Mouse (Mus musculus): ENCODE results near the gene Adgrb3. TPM values are rescaled to one million over a fixed set of nuclear protein-coding genes. Genes with fewer than 3 reads are reported as not detected.
"Not testable (repeated sequence)": the region's sequence is repeated elsewhere in the genome, so short reads cannot be mapped to it uniquely, and the experiment has no call there.

Adgrb3 gene
- polyA plus RNA-seq, 1 experiment, result not detected

DNA sequence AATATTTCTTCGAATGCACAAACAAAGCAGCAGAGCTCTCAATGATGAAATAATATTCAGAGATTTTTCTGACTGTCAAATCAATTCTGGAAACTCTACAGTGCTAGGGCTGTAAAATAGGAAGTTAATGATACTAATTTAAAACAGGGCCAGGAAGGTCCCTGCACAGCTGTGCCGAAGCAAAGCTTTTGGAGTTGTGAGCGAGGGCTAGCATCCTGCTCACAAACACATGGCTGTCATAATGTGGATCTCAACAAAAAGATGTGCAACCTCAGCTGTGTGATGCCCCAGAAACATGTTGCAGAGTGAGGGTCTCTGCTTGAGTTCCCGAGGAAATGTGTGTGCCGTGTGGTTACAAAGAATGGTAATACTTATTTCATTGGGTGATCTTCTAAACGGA is 772.3 kb downstream of the Adgrb3 start:
- no peaks in the 10 kb centered on the region for H3K36me3 ChIP-seq (ENCODE audit: control insufficient read depth)
- H3K27me3 ChIP-seq (ENCODE audit: control insufficient read depth), result no peaks in the 10 kb centered on the region
- no peaks in the 10 kb centered on the region for H3K4me1 ChIP-seq (ENCODE audit: control insufficient read depth)
- TF ChIP-seq GATA1 (IDR thresholded peaks at IDR 0.05; ENCODE audit: low read length) (no peak), TAL1 (IDR thresholded peaks at IDR 0.05; ENCODE audit: low read length) (no peak)
- no peak overlapping the region for H3K4me3 ChIP-seq (replicated peaks)
- peaks cover 3% of the 10 kb centered on the region for H3K9me3 ChIP-seq (ENCODE audit: control insufficient read depth, low read length)

DNA sequence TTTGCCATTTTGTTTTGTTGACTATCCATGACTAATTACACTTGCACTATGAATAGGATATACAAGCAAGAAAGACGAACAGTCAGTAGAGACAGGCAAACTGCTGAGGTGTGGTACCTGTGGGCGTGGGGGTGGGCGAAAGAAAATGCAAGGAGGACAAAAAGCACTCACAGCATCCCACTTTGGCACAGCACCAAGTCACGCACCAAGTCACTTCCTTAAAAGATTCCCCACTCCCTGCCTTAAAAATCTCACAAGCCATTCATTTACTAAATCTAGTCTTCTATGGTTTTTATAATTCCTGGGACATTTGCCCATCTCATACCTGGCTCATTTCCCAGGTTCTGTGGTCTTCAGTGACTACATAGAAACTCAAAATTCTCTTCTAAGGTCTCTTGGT is 787.4 kb downstream of the Adgrb3 start:
- H3K27me3 ChIP-seq (ENCODE audit: control insufficient read depth), result no peaks in the 10 kb centered on the region
- H3K4me3 ChIP-seq (replicated peaks), result no peak overlapping the region
- H3K4me1 ChIP-seq (ENCODE audit: control insufficient read depth), result no peaks in the 10 kb centered on the region
- H3K36me3 ChIP-seq (ENCODE audit: control insufficient read depth), result no peaks in the 10 kb centered on the region
- H3K9me3 ChIP-seq (ENCODE audit: control insufficient read depth, low read length), result peaks cover 4% of the 10 kb centered on the region; the same call in 1 of the 2 replicates
- TF ChIP-seq GATA1 (IDR thresholded peaks at IDR 0.05; ENCODE audit: low read length) (no peak), TAL1 (IDR thresholded peaks at IDR 0.05; ENCODE audit: low read length) (no peak)

DNA sequence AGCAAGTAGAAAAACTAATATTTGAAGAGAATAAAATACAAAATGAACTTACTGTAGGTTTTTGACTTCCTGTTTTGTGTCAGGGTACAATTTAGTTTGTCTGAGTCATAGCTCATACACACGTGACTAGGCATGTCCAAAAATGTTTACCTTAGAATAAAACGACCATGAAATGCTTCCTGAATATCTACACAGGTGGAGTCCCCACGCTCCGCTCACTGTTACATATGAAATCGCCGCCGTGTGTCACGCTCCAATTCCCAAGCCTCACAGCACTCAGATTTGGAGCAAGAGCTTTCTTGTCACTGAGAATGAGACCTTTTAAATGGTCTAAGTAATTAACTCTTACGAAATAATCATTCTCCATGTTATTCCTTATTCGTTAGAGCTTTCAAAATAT is 795.3 kb downstream of the Adgrb3 start:
- Histone ChIP-seq H3K36me3 (ENCODE audit: control insufficient read depth) (no peaks in the 10 kb centered on the region), H3K9me3 (ENCODE audit: control insufficient read depth, low read length) (peaks cover 4% of the 10 kb centered on the region; the same call in 1 of the 2 replicates), H3K4me1 (ENCODE audit: control insufficient read depth) (no peaks in the 10 kb centered on the region), H3K4me3 (replicated peaks) (no peak overlapping the region), H3K27me3 (ENCODE audit: control insufficient read depth) (no peaks in the 10 kb centered on the region)
- TF ChIP-seq GATA1 (IDR thresholded peaks at IDR 0.05; ENCODE audit: low read length), result no peak
- no peak for TF ChIP-seq TAL1 (IDR thresholded peaks at IDR 0.05; ENCODE audit: low read length)

DNA sequence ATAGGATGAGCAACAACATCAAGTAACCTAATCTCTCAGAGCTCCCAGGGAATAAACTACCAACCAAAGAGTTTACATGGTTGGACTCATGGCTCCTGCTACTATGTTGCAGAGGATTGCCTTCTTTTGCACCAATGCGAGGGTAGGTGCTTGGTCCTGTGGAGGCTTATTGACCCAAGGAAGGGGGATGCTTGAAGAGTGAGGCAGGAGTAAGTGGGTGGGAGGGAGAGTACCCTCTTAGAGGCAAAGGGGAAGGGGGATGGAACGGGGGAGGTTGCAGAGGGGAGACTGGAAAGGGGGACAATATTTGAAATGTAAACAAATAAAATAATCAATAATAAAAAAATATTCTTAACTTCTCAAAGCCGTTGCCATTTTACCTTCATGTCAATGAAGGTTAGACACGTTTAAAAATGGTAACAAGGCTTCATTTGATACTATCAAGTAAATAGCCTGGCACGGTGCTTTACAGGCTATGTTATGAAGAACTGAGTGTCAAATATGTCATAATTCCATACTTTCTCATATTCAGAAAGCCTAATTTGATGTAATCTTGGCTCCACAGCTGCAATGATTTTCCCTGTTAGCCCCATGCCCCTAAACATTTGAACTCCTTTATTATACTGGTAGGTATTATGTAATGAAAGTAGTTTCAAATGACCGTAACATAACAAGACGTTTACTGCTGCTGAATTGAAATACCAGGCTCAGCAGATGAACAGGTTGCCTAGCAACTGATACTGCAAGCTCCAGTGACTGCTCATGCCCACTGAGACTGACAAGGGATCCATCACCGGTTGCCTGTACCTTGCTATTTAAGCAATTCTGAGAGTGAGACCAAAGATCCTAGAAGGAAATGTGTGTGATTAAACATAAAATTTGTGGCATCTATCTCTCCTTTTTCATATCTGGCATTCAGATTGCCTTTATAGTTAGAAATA is 796.1 kb downstream of the Adgrb3 start:
- Histone ChIP-seq H3K36me3 (ENCODE audit: control insufficient read depth) (no peaks in the 10 kb centered on the region), H3K4me3 (replicated peaks) (no peak overlapping the region), H3K27me3 (ENCODE audit: control insufficient read depth) (no peaks in the 10 kb centered on the region), H3K9me3 (ENCODE audit: control insufficient read depth, low read length) (peaks cover 4% of the 10 kb centered on the region; the same call in 1 of the 2 replicates), H3K4me1 (ENCODE audit: control insufficient read depth) (no peaks in the 10 kb centered on the region)
- TF ChIP-seq GATA1 (IDR thresholded peaks at IDR 0.05; ENCODE audit: low read length) (no peak), TAL1 (IDR thresholded peaks at IDR 0.05; ENCODE audit: low read length) (no peak)

DNA sequence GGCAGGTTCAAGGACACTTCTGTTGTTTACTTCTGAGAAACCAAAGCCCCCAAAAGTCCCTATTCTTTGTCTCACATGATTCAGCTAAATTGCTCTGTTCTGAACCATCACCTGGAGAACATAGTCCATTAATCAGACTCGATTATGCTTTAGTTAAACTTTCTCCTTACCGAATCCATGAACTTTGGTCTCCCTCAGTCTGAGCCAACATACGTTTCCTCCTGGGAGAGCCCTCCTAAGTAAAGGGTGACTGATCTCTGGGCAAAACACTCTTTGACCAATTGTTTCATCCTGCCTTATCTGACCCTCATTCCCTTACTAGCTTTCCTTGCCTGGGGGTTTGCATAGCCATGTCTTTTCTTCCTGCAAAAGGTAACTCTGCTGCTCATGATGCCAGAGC is 806.4 kb downstream of the Adgrb3 start:
- H3K4me1 ChIP-seq (ENCODE audit: control insufficient read depth), result no peaks in the 10 kb centered on the region
- H3K9me3 ChIP-seq (ENCODE audit: control insufficient read depth, low read length), result peaks cover 8% of the 10 kb centered on the region; the same call in 1 of the 2 replicates
- H3K4me3 ChIP-seq (replicated peaks), result no peak overlapping the region
- no peaks in the 10 kb centered on the region for H3K36me3 ChIP-seq (ENCODE audit: control insufficient read depth)
- H3K27me3 ChIP-seq (ENCODE audit: control insufficient read depth), result no peaks in the 10 kb centered on the region
- no peak for TF ChIP-seq GATA1 (IDR thresholded peaks at IDR 0.05; ENCODE audit: low read length)
- TF ChIP-seq TAL1 (IDR thresholded peaks at IDR 0.05; ENCODE audit: low read length), result no peak

DNA sequence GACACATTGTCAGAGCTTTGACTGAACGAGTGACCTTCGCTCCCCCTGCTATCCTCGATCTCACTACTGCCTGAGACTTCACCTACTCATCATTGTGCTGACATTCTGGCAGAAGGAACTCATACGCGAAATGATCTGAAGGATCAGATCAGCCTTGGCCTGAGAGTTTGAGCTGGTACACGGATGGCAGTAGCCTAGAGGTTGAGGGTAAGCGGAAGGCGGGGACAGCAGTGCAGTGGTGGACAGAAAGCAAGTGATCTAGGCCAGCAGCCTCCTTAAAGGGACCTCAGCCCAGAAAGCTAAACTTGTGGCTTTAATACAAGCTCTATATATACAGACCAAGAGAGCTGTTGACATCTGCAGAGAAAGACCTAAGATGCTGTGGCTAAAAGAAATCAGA is 811.7 kb downstream of the Adgrb3 start:
- not testable (repeated sequence) for H3K4me1 ChIP-seq (ENCODE audit: control insufficient read depth); H3K27me3 ChIP-seq (ENCODE audit: control insufficient read depth); H3K36me3 ChIP-seq (ENCODE audit: control insufficient read depth); H3K4me3 ChIP-seq (replicated peaks); H3K9me3 ChIP-seq (ENCODE audit: control insufficient read depth, low read length)

All from erythroblast, embryonic 14.5 days (primary cell).